Mouse (Mus musculus): Measurements from ENCODE around the gene Cavin1.
"Not testable (repeated sequence)": the region's sequence is repeated elsewhere in the genome, so short reads cannot be mapped to it uniquely, and the experiment has no call there.

The Cavin1 gene

GRCm38 (mm10) chr11:100970557-100970937, at the start of gene Cavin1:
TSS of gene Cavin1 (minus strand) at chr11:100970887.
- DNase-seq = peak; percentile 66

- DNase-seq = no peak
These were observed 41.0 kb upstream of the Cavin1 start for GRCm38 (mm10) chr11:101011641-101012040.

GRCm38 (mm10) chr11:101009888-101010784, 39.4 kb upstream of the Cavin1 start:
- DNase-seq = no peak

- DNase-seq = peak; percentile 97
These were observed 38.6 kb upstream of the Cavin1 start, which contains the start of gene Atp6v0a1 for GRCm38 (mm10) chr11:101009046-101009887. TSS of gene Atp6v0a1 (plus strand) at chr11:101009452.

GRCm38 (mm10) chr11:101008206-101009045, 37.7 kb upstream of the Cavin1 start:
- no peak for DNase-seq

GRCm38 (mm10) chr11:101003025-101003685, 32.5 kb upstream of the Cavin1 start:
- no peak for DNase-seq

- DNase-seq = not testable (repeated sequence)
These were observed 31.3 kb upstream of the Cavin1 start for GRCm38 (mm10) chr11:101001875-101002552.

GRCm38 (mm10) chr11:100999254-100999653, 28.6 kb upstream of the Cavin1 start:
- no peak for DNase-seq

GRCm38 (mm10) chr11:100998836-100999235, 28.1 kb upstream of the Cavin1 start:
- no peak for DNase-seq

GRCm38 (mm10) chr11:100996501-100996900, 25.8 kb upstream of the Cavin1 start:
- DNase-seq = no peak

GRCm38 (mm10) chr11:100994655-100995054, 24.0 kb upstream of the Cavin1 start:
- no peak for DNase-seq

GRCm38 (mm10) chr11:100994233-100994632, 23.5 kb upstream of the Cavin1 start:
- DNase-seq = no peak

- DNase-seq = no peak
These were observed 22.8 kb upstream of the Cavin1 start for GRCm38 (mm10) chr11:100993437-100993836.

- DNase-seq = no peak
These were observed 20.4 kb upstream of the Cavin1 start for GRCm38 (mm10) chr11:100991027-100991534.

- no peak for DNase-seq
These were observed 19.0 kb upstream of the Cavin1 start for GRCm38 (mm10) chr11:100989666-100990065.

GRCm38 (mm10) chr11:100988674-100989073, 18.0 kb upstream of the Cavin1 start:
- no peak for DNase-seq

- no peak for DNase-seq
These were observed 14.9 kb upstream of the Cavin1 start for GRCm38 (mm10) chr11:100985607-100986006.

- no peak for DNase-seq
These were observed 13.1 kb upstream of the Cavin1 start for GRCm38 (mm10) chr11:100983778-100984131.

- peak; percentile 83 for DNase-seq
These were observed 12.6 kb upstream of the Cavin1 start for GRCm38 (mm10) chr11:100983125-100983777.

- no peak for DNase-seq
These were observed 11.4 kb upstream of the Cavin1 start for GRCm38 (mm10) chr11:100982087-100982486.

GRCm38 (mm10) chr11:100981236-100981635, 10.5 kb upstream of the Cavin1 start:
- no peak for DNase-seq
